Mouse (Mus musculus) liver, adult 2 months (tissue): ENCODE results near the gene BC147527. TPM values are rescaled to one million over a fixed set of nuclear protein-coding genes. Genes with fewer than 3 reads are reported as not detected.
A peak's percentile ranks its signal among the peaks of the same experiment; 100 is the strongest.
"Not testable (repeated sequence)": the region's sequence is repeated elsewhere in the genome, so short reads cannot be mapped to it uniquely, and the experiment has no call there.

ENCODE experiments used
- DNase-seq: peaks from one replicate; pipeline ENCODE4 v3.0.0-alpha.2; 2011; ENCODE audit warnings: low read depth, low spot score; ENCODE audit errors: extremely low read depth
- H3K27ac ChIP-seq: fragments of 200-500 bp; replicated peaks from 2 replicates; pipeline ENCODE4 v1.5.1; 2012; ENCODE audit warnings: low read depth, mild to moderate bottlenecking, control low read depth, inconsistent platforms, low read length; ENCODE audit not compliant: insufficient read depth
- H3K27me3 ChIP-seq: fragments of 200-500 bp; 2 replicates; pipeline ENCODE4 v1.6.1; 2012; ENCODE audit warnings: mild to moderate bottlenecking, moderate library complexity, low read length, inconsistent platforms; ENCODE audit not compliant: control insufficient read depth, insufficient read depth
- H3K36me3 ChIP-seq: fragments of 200-500 bp; 2 replicates; pipeline ENCODE4 v1.6.1; 2012; ENCODE audit warnings: low read length, inconsistent platforms; ENCODE audit not compliant: control insufficient read depth, insufficient read depth
- H3K4me1 ChIP-seq: fragments of 200-500 bp; 2 replicates; pipeline ENCODE4 v1.6.1; 2011; ENCODE audit warnings: low read length; ENCODE audit not compliant: control insufficient read depth, insufficient read depth
- H3K4me3 ChIP-seq: fragments of 200-500 bp; 2 replicates; pipeline ENCODE4 v1.5.1; 2011; ENCODE audit warnings: low read depth, mild to moderate bottlenecking, control low read depth, low read length, moderate library complexity; ENCODE audit not compliant: insufficient read depth
- H3K79me2 ChIP-seq: fragments of 200-500 bp; 2 replicates; pipeline ENCODE4 v1.6.1; 2012; ENCODE audit warnings: inconsistent platforms, mild to moderate bottlenecking, low read length, moderate library complexity; ENCODE audit not compliant: control insufficient read depth, insufficient read depth
- H3K9ac ChIP-seq: fragments of 200-500 bp; 2 replicates; pipeline ENCODE4 v1.6.1; 2012; ENCODE audit warnings: low read depth, mild to moderate bottlenecking, control low read depth, inconsistent platforms, low read length
- CTCF ChIP-seq: fragments of 200-500 bp; IDR thresholded peaks from 2 replicates; pipeline ENCODE4 v1.5.1; 2011; ENCODE audit warnings: low read depth, low read length, control low read depth
- POLR2A ChIP-seq: fragments of 200-500 bp; IDR thresholded peaks from 2 replicates; pipeline ENCODE4 v1.6.1; 2011; ENCODE audit warnings: low read length, control low read depth; ENCODE audit not compliant: insufficient read depth; ENCODE audit errors: extremely low read depth
- WGBS: fragments of 180-500 bp; shearing (Covaris S2); methylation state at CpG from one replicate; pipeline ENCODE4 v1.1.7; 2018; 5-methylcytosine and 5-hydroxymethylcytosine counted together
- polyA plus RNA-seq: library from polyadenylated mRNA; depleted of rRNA; stranded (reverse); fragments of >200 nt; gene quantifications from 2 replicates; pipeline ENCODE4 v1.2.3, GENCODE M21; 2012; rRNA removed
- total RNA-seq: library from RNA; depleted of rRNA; stranded (reverse); fragments of >200 nt; gene quantifications from 2 replicates; pipeline ENCODE4 v1.2.3, GENCODE M21; 2014; rRNA removed

The BC147527 gene
- 0.18 and 0.47 TPM in 2 replicates for total RNA-seq
- not detected in 2 replicates for polyA plus RNA-seq

DNA sequence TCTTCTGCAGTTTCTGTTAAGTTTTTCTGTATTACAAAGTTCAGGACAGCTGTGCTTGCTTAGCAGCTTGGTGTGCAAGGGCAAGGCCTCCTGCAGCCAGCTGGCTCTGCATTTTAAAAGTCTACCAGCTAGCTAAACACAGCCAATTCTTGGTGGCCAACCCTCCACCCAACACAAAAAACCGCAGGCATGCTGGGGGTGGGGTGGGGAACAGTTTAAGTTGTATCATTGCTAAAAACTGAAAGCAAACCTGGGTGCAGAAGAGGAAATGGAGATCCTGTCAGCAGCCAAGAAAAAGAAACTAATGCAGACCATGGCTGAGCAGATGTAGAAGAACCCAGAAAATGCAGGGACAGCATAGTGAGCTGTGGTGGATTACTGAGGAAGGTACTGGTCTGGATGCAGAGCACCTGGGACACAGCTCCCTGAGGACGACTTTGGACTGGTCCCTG, at the start of gene BC147527:
TSS of gene BC147527 (plus strand) at position 402 of the 452 bp plus-strand sequence.
- no peaks in the 10 kb centered on the region for H3K36me3 ChIP-seq
- no peaks in the 10 kb centered on the region for H3K27me3 ChIP-seq
- H3K4me3 ChIP-seq, result no peak within 1 kb of the TSS
- WGBS, result 41% methylated on average over 2 of the region's 2 CpGs
- H3K79me2 ChIP-seq, result no peaks in the 10 kb centered on the region
- H3K9ac ChIP-seq, result no peak within 1 kb of the TSS
- peak within 1 kb of the TSS; percentile 71 for H3K27ac ChIP-seq
- H3K4me1 ChIP-seq, result no peaks in the 10 kb centered on the region
- TF ChIP-seq POLR2A (no peak), CTCF (no peak)
- peak; percentile 9 for DNase-seq

DNA sequence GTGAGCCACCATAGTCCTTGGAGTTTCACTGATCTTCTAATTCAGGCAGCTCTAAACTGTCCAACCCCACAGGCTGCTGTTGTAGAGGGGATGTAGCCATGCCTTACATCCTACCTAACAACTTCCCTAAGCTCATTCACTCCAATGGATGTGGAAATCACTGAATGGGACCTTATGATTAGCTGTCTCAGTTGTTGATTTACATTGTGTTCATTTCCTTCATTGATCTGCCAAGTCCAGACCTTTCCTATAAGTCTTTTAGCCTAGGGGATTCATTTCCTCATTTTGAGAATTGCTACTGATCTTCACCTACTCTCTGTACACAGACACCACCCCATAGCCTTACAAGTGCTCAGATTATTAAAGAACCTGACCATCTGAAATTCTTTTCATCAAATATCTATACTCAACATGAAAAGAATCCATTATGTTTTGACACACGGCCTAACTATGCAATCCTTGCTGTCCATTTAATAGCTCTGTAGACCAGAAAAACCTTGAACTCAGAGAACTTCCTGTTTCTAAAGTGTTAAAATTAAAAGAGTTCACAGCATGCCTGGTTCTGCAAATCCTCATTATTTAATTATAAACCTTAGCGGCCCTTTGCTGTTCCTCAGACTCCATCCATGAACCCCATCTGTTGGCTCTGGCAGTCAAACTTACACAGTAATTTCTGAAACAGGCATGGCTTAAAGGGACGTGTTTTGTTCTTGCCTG, 48.8 kb upstream of the BC147527 start:
- not testable (repeated sequence) for H3K27me3 ChIP-seq, H3K36me3 ChIP-seq, H3K4me3 ChIP-seq, DNase-seq, H3K4me1 ChIP-seq, H3K27ac ChIP-seq, H3K79me2 ChIP-seq, H3K9ac ChIP-seq
- 76% methylated on average over 2 of the region's 3 CpGs for WGBS

DNA sequence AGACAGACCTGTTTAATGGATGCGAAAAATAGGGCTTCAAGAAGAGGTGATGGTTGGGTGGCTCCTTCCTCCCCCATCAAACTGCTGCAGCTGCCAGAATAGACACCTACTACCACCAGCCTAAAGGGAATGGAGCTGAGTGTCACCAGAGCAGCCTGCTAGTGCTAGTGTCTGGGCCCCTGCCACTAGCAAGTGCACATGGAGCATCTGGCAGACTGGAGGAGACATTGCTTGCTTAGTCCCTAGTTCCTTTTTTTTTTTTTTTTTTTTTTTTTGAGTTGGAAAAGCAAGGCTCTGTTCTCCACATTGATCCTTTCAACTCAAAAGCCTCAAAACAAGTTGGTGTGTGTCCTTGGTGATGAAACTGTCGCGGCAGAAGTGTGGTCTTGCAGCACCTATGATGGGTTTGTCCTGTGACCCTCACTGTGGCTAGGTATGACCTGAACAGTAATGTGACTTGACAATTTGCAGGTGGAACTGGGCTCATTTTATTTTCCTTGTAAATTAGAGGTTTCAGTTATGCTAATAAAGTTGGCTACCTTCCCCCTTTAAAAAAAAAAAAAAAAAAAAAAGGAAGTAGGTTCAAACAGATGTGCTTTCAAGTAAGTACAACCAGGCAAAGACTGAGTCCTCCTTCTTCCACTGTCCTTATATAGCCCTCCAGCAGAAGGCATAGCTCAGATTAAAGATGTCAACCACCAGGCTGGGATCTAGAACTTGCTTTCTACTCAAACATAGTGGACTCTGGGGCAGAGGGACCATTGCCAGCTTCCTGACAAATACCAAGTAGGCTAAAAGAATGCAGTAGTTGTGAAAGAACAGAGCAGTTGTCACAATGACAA, 41.2 kb upstream of the BC147527 start:
- not testable (repeated sequence) for H3K27me3 ChIP-seq, H3K4me1 ChIP-seq, H3K27ac ChIP-seq, DNase-seq, H3K9ac ChIP-seq, H3K79me2 ChIP-seq, H3K36me3 ChIP-seq, H3K4me3 ChIP-seq
- 78% methylated on average over 3 of the region's 3 CpGs for WGBS

DNA sequence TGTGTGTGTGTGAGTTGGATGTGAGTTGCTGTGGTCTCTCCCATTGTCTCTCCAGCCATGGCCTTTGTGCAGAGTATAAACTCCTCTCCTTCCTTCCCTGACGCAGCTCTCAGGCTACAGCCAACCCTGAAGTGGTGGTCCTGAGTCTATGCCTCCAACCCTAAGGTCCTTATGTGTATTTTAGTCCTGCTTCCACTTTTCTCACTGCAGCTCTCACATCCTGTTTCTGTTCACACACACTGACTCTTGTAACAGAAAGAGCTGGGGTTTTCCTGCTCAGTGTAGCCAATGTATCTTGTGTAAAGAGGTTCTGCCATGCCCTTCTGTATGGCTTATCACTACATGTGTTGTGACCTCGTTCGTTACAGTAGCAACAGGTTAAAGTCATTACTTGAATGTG, 40.5 kb upstream of the BC147527 start:
- not testable (repeated sequence) for H3K79me2 ChIP-seq, H3K4me1 ChIP-seq, H3K36me3 ChIP-seq, H3K27me3 ChIP-seq, DNase-seq, H3K9ac ChIP-seq, H3K27ac ChIP-seq, H3K4me3 ChIP-seq
- WGBS, result 46% methylated on average over 3 of the region's 3 CpGs

DNA sequence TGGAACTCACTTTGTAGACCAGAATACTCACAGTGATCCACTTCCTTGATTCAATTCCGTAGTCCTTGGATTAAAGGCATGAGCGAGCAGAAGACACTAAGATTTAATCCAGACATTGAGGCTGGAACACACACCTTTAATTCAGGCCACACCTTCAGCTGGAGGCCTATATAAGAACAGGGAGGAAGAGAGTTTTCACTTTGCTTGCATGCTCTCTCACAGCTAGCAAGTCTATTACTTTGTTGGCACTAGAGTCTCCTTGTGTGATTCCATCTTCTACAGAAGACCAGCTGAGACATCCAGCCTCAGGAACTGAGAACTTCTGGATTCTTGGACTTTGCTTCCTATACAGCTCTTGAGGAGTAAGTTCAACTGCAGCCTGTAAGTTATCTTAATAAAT, 37.3 kb upstream of the BC147527 start, which contains the start of gene AF067061:
TSS of gene AF067061 (plus strand) at position 245 of the 400 bp plus-strand sequence.
- H3K4me1 ChIP-seq, H3K9ac ChIP-seq, H3K4me3 ChIP-seq, H3K27me3 ChIP-seq, H3K27ac ChIP-seq, H3K36me3 ChIP-seq, DNase-seq, H3K79me2 ChIP-seq: not testable (repeated sequence)
- 77% methylated on average over 2 of the region's 2 CpGs for WGBS

DNA sequence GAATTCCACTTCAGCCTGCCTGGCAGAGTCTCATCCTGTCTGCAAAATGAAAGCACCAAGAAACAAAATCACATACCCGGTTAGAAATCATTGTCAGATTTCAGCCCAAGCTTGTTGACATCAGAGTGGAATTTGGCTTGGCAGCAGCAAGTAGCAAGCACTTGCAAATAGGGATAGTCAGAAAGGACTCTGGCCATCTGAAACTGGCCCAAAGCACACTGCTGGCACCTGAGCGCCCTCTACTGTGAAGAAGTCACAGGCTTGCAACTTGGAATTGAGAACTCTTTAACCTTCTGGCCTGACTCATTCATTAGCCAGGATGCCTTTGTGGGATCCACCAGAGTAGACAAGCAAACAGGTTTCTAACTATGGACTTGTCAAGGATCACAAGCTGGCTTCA, 22.4 kb upstream of the BC147527 start:
- not testable (repeated sequence) for H3K36me3 ChIP-seq, H3K4me3 ChIP-seq, H3K27ac ChIP-seq, H3K27me3 ChIP-seq, H3K4me1 ChIP-seq, H3K9ac ChIP-seq, H3K79me2 ChIP-seq
- DNase-seq, result peak; percentile 79
- WGBS, result 9% methylated on average over 2 of the region's 2 CpGs
